Mouse (Mus musculus) kidney, postnatal 0 days (tissue): ENCODE results near the gene Apba2. TPM values are rescaled to one million over a fixed set of nuclear protein-coding genes. Genes with fewer than 3 reads are reported as not detected.
A peak's percentile ranks its signal among the peaks of the same experiment; 100 is the strongest.

Source experiments
- ATAC-seq: fragments of 200-750 bp; cut with Nextera tagmentation; replicated peaks from 2 replicates; pipeline ENCODE4 v1.8.0; 2017; ENCODE audit warnings: low read depth, moderate number of reproducible peaks, moderate TSS enrichment, moderate library complexity; ENCODE audit not compliant: low FRiP score
- DNase-seq: peaks from one replicate; pipeline ENCODE4 v3.0.0-alpha.2; 2016; ENCODE audit warnings: low spot score
- H3K27ac ChIP-seq: fragments of 300-500 bp; sonication (generic); 2 replicates; pipeline ENCODE4 v1.5.1; 2014; ENCODE audit warnings: mild to moderate bottlenecking
- H3K27me3 ChIP-seq: fragments of 300-500 bp; sonication (generic); 2 replicates; pipeline ENCODE4 v1.6.1; 2014; ENCODE audit warnings: low read length, mixed read lengths; ENCODE audit not compliant: insufficient read depth
- H3K36me3 ChIP-seq: fragments of 300-500 bp; sonication (generic); 2 replicates; pipeline ENCODE4 v1.6.1; 2014; ENCODE audit warnings: low read length, mixed read lengths; ENCODE audit not compliant: insufficient read depth
- H3K4me1 ChIP-seq: fragments of 300-500 bp; sonication (generic); replicated peaks from 2 replicates; pipeline ENCODE4 v1.6.1; 2014; ENCODE audit warnings: antibody characterized with exemption, low read length, mixed read lengths; ENCODE audit not compliant: insufficient read depth
- H3K4me2 ChIP-seq: fragments of 300-500 bp; sonication (generic); 2 replicates; pipeline ENCODE4 v1.6.1; 2014; ENCODE audit warnings: mild to moderate bottlenecking, low read length, moderate library complexity, mixed read lengths
- H3K4me3 ChIP-seq: fragments of 300-500 bp; sonication (generic); replicated peaks from 2 replicates; pipeline ENCODE4 v1.5.1; 2014; ENCODE audit warnings: low read depth, low read length
- H3K9ac ChIP-seq: fragments of 300-500 bp; sonication (generic); 2 replicates; pipeline ENCODE4 v1.6.1; 2014; ENCODE audit warnings: low read depth, low read length
- H3K9me3 ChIP-seq: fragments of 300-500 bp; sonication (generic); replicated peaks from 2 replicates; pipeline ENCODE4 v1.6.1; 2016; ENCODE audit warnings: low read length, inconsistent platforms, mixed read lengths
- CTCF ChIP-seq: IDR thresholded peaks from 2 replicates; pipeline ENCODE4 v1.5.1; 2016; ENCODE audit warnings: antibody characterized with exemption, low read depth, mild to moderate bottlenecking, moderate library complexity
- WGBS: fragments of 180-500 bp; shearing (Covaris S2); extraction: QIAGEN DNeasy Blood & Tissue Kit; methylation state at CpG from one replicate; pipeline ENCODE4 v1.1.7; 2014; 5-methylcytosine and 5-hydroxymethylcytosine counted together
- polyA plus RNA-seq: library from polyadenylated mRNA; unstranded; fragments of >200 nt; fragmentation: Nextera tagmentation; extraction: Ambion mirVana; gene quantifications from 2 replicates; pipeline ENCODE4 v1.2.1, GENCODE M21; 2015

Apba2 gene
- polyA plus RNA-seq, 1 experiment from 2014 or later, result 1.7 TPM

DNA sequence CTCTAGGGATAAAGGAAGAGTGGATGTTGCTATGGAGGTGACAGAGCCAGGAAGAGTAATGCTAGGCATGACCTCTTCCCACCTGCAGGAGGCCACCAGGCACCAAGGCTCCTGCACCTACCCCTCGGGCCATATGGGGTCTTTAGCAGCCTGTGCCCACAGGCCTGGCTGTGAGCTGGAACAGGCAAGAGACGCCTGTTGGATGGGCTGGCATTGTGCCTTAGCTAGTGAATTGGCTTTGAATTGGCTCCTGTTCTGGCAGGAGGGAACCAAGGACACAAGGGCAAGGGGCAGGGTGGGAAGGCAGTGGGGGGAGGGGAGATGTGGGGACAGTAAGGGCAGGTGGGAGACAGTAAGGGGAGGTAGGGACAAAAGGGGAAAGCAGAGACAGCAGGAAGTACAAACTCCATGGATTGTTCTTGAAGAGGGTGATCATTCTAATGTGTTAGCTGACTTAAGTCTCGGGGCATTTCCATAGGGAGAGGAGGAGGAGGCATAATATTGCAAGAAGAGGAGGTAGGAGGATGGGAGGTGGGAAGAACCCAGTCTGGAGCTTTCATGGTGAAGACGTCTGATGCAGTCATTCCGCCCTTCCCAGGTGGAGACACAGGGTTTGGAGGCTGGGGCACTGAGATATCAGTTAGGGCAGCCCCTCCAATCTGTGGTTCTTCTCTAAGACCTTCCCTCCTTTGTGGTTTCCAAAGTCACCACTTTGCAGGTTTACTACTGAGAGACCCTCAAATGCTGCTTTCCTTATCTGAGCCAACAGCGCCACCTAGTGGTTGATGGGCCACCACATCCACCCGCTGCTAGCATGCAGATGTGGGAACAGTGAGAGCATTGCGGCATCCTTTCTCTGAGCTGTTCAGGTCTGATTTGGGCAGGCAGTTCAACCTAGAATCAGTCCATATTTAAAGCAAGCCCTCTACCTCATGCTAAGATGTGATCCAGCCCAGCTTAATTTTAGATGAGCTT is 240.1 kb downstream of the Apba2 start:
- WGBS, result 33% methylated on average over 8 of the region's 8 CpGs
- ATAC-seq, result 0 out of 2 replicates have a peak, but pooled peaks have one; percentile 57
- H3K4me1 ChIP-seq, result no peaks in the 10 kb centered on the region
- no peaks in the 10 kb centered on the region for H3K9me3 ChIP-seq
- no peak overlapping the region for H3K9ac ChIP-seq
- H3K4me2 ChIP-seq, result no peak overlapping the region
- H3K27ac ChIP-seq, result no peak overlapping the region
- H3K36me3 ChIP-seq, result no peaks in the 10 kb centered on the region
- H3K4me3 ChIP-seq, result no peak overlapping the region
- TF ChIP-seq CTCF, result peak; percentile 95
- no peaks in the 10 kb centered on the region for H3K27me3 ChIP-seq
- peak; percentile 82 for DNase-seq

- TF ChIP-seq CTCF, result no peak
- Histone ChIP-seq H3K27me3 (no peaks in the 10 kb centered on the region), H3K9me3 (no peaks in the 10 kb centered on the region), H3K36me3 (no peaks in the 10 kb centered on the region), H3K9ac (no peak overlapping the region), H3K27ac (no peak overlapping the region), H3K4me3 (no peak overlapping the region), H3K4me2 (no peak overlapping the region), H3K4me1 (no peaks in the 10 kb centered on the region)
- WGBS, result 87% methylated on average over 7 of the region's 7 CpGs
- no peak for ATAC-seq
- no peak for DNase-seq
Observed at GRCm38 (mm10) chr7:64743610-64744009, 242.1 kb downstream of the Apba2 start.

DNA sequence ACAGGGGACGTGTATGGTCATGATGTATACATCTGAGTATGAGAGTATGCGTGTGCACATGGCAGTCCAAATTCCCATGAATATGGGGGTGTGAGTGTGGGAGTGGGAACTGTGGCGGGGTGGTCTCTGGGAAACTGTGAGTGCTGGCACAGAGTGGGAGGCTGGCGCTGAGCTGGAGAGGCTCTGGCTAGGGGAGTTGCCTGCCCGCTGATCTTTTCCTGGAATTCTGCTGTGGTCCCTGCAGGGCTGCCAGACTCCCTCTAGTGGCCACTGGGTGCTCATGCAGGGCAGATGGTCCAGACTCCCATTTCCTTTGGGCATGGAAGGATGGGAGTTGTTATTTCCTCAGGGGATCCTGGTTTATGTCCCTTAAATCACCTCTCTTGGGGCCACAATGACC is 250.0 kb downstream of the Apba2 start:
- TF ChIP-seq CTCF, result peak; percentile 90
- peak; percentile 86 for DNase-seq
- ATAC-seq, result peak; percentile 30; the same call in 1 of the 2 replicates
- Histone ChIP-seq H3K9me3 (no peaks in the 10 kb centered on the region), H3K4me2 (no peak overlapping the region), H3K36me3 (no peaks in the 10 kb centered on the region), H3K9ac (no peak overlapping the region), H3K27ac (no peak overlapping the region), H3K27me3 (no peaks in the 10 kb centered on the region), H3K4me1 (no peaks in the 10 kb centered on the region), H3K4me3 (no peak overlapping the region)
- WGBS, result 26% methylated on average over 5 of the region's 5 CpGs

DNA sequence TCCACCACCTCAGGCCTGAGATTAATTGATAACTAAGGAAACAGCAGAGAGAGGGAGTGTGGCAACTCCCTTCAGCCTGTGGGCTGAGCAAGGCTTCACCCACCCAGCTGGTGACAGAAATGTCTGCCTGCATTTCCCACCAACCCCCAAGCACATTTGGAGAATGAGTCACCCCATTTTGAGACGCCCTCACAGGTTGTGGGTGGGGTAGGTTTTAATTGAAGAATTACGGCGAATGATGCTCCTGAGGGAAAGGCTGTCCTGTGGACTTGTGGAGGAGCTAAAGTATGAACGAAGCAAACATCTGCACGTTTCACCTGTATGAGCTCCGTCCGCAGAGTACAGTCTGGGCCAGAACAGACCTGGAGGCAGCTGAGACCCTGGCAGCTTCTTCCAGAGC is 250.6 kb downstream of the Apba2 start:
- Histone ChIP-seq H3K27ac (no peak overlapping the region), H3K27me3 (no peaks in the 10 kb centered on the region), H3K4me2 (no peak overlapping the region), H3K4me3 (no peak overlapping the region), H3K4me1 (no peaks in the 10 kb centered on the region), H3K9ac (no peak overlapping the region), H3K9me3 (no peaks in the 10 kb centered on the region), H3K36me3 (no peaks in the 10 kb centered on the region)
- WGBS, result 83% methylated on average over 7 of the region's 7 CpGs
- DNase-seq (no peak), ATAC-seq (no peak)
- no peak for TF ChIP-seq CTCF

DNA sequence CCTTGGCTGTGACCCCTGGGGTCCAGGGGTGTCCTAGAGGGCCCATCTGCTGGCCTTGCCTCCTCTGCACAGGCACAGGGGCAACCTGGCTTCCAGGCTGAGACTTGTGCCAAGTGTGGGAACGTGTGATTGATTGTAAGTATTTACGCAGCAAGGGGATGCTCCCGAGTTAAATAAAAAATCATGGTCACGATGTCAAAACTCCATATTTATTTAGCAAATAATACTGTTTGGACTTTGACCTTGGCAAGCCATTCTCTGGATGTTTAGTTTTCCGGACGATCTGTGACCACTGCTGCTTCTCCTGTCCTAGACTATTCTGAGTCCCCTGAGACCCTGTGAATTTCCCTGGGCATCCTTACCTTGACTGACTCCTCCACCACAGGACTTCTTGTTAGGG is 252.2 kb downstream of the Apba2 start:
- Histone ChIP-seq H3K27me3 (no peaks in the 10 kb centered on the region), H3K9me3 (no peaks in the 10 kb centered on the region), H3K27ac (no peak overlapping the region), H3K4me2 (no peak overlapping the region), H3K4me1 (no peaks in the 10 kb centered on the region), H3K9ac (no peak overlapping the region), H3K4me3 (no peak overlapping the region), H3K36me3 (no peaks in the 10 kb centered on the region)
- DNase-seq, result no peak
- no peak for ATAC-seq
- TF ChIP-seq CTCF, result no peak
- WGBS, result 21% methylated on average over 6 of the region's 6 CpGs

DNA sequence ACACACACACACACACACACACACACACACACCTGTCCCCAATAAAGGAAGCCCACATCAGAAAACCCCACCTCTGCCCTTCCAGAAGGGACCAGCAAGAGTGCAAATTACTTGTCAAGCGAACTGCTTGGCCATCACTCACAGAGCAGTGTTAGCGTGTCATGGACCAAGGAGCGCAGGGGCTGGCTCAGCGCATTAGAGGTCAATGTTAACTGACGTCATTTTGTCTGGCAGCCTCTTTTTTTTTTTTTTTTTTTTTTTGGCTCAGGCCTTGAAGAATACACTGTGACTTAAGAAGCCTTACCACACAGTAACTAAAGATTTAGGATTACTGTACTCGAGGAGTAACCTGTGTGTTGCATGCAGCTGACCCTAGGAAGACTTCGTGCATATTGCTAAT is 252.7 kb downstream of the Apba2 start:
- Histone ChIP-seq H3K9ac (no peak overlapping the region), H3K4me1 (no peaks in the 10 kb centered on the region), H3K9me3 (no peaks in the 10 kb centered on the region), H3K27me3 (no peaks in the 10 kb centered on the region), H3K36me3 (no peaks in the 10 kb centered on the region), H3K27ac (no peak overlapping the region), H3K4me3 (no peak overlapping the region), H3K4me2 (no peak overlapping the region)
- ATAC-seq, result peak; percentile 71; the same call in 1 of the 2 replicates
- TF ChIP-seq CTCF, result no peak
- peak; percentile 26 for DNase-seq
- 29% methylated on average over 7 of the region's 7 CpGs for WGBS
